Mouse (Mus musculus) limb, embryonic 15.5 days (tissue): ENCODE measurements around the gene Notch4. TPM values are rescaled to one million over a fixed set of nuclear protein-coding genes. Genes with fewer than 3 reads are reported as not detected.

Experiments
- ATAC-seq: fragments of 200-750 bp; cut with Nextera tagmentation; 2 replicates; pipeline ENCODE4 v1.8.0; 2017; ENCODE audit warnings: low read depth, moderate TSS enrichment; ENCODE audit not compliant: insufficient number of reproducible peaks, low FRiP score, low TSS enrichment
- H3K27ac ChIP-seq: fragments of 300-500 bp; sonication (generic); 2 replicates; pipeline ENCODE4 v1.5.1; 2015; ENCODE audit warnings: moderate library complexity, mild to moderate bottlenecking, inconsistent platforms
- H3K27me3 ChIP-seq: fragments of 300-500 bp; sonication (generic); 2 replicates; pipeline ENCODE4 v1.6.1; 2015; ENCODE audit warnings: inconsistent platforms
- H3K36me3 ChIP-seq: fragments of 300-500 bp; sonication (generic); 2 replicates; pipeline ENCODE4 v1.6.1; 2015; ENCODE audit warnings: inconsistent platforms
- H3K4me1 ChIP-seq: fragments of 300-500 bp; sonication (generic); 2 replicates; pipeline ENCODE4 v1.6.1; 2015; ENCODE audit warnings: inconsistent platforms
- H3K4me2 ChIP-seq: fragments of 300-500 bp; sonication (generic); 2 replicates; pipeline ENCODE4 v1.6.1; 2015; ENCODE audit warnings: mild to moderate bottlenecking, inconsistent platforms
- H3K4me3 ChIP-seq: fragments of 300-500 bp; sonication (generic); 2 replicates; pipeline ENCODE4 v1.5.1; 2015; ENCODE audit warnings: mild to moderate bottlenecking, inconsistent platforms
- H3K9ac ChIP-seq: fragments of 300-500 bp; sonication (generic); 2 replicates; pipeline ENCODE4 v1.6.1; 2015; ENCODE audit warnings: inconsistent platforms
- H3K9me3 ChIP-seq: fragments of 300-500 bp; sonication (generic); 2 replicates; pipeline ENCODE4 v1.6.1; 2016; ENCODE audit warnings: inconsistent platforms
- WGBS: fragments of 180-500 bp; shearing (Covaris S2); methylation state at CpG from one replicate; pipeline ENCODE4 v1.1.7; 2015; 5-methylcytosine and 5-hydroxymethylcytosine counted together
- polyA plus RNA-seq: library from polyadenylated mRNA; unstranded; fragments of >200 nt; fragmentation: Nextera tagmentation; extraction: Ambion mirVana; gene quantifications from 2 replicates; pipeline ENCODE4 v1.2.1, GENCODE M21; 2015

Gene Notch4
- polyA plus RNA-seq, 1 experiment from 2014 or later: 3.4 TPM

- WGBS: 68% methylated on average over 3 of the region's 3 CpGs
- no peaks in the 10 kb centered on the region for H3K9me3 ChIP-seq
- no peaks in the 10 kb centered on the region for H3K27me3 ChIP-seq
- peak overlapping the region; percentile 35; the same call in 1 of the 2 replicates for H3K27ac ChIP-seq
- no peaks in the 10 kb centered on the region for H3K36me3 ChIP-seq
- no peak overlapping the region for H3K9ac ChIP-seq
- H3K4me2 ChIP-seq: no peak overlapping the region
- H3K4me1 ChIP-seq: peaks cover 55% of the 10 kb centered on the region
- ATAC-seq: no peak
- H3K4me3 ChIP-seq: no peak overlapping the region
Measured at GRCm38 (mm10) chr17:34588767-34589166, 24.7 kb downstream of the Notch4 start.

- Histone ChIP-seq H3K4me3 (no peak overlapping the region), H3K9me3 (no peaks in the 10 kb centered on the region), H3K4me2 (peak overlapping the region; percentile 17; the same call in 1 of the 2 replicates), H3K36me3 (no peaks in the 10 kb centered on the region), H3K4me1 (peaks cover 59% of the 10 kb centered on the region), H3K9ac (no peak overlapping the region), H3K27ac (no peak overlapping the region), H3K27me3 (no peaks in the 10 kb centered on the region)
- WGBS: 34% methylated on average over 7 of the region's 7 CpGs
- ATAC-seq: no peak
Measured at GRCm38 (mm10) chr17:34589206-34589605, 25.1 kb downstream of the Notch4 start.

- WGBS: 23% methylated on average over 7 of the region's 7 CpGs
Measured at GRCm38 (mm10) chr17:34589681-34590101, 25.6 kb downstream of the Notch4 start, which contains the start of gene Gpsm3. Gene Gpsm3 (plus strand): TSS chr17:34589806.

GRCm38 (mm10) chr17:34590154-34590987 lies 26.3 kb downstream of the Notch4 start:
- Histone ChIP-seq H3K4me1 (peaks cover 71% of the 10 kb centered on the region), H3K9ac (no peak overlapping the region), H3K27me3 (no peaks in the 10 kb centered on the region), H3K4me2 (peak overlapping the region; percentile 24), H3K27ac (peak overlapping the region; percentile 98), H3K36me3 (peaks cover 11% of the 10 kb centered on the region), H3K9me3 (no peaks in the 10 kb centered on the region), H3K4me3 (0 out of 2 replicates have a peak overlapping the region, but pooled peaks have one; percentile 80)
- ATAC-seq: no peak
- 67% methylated on average over 15 of the region's 15 CpGs for WGBS

More at GRCm38 (mm10) chr17:34589681-34590101, 25.6 kb downstream of the Notch4 start, which contains the start of gene Gpsm3:
- Histone ChIP-seq H3K4me3 (0 out of 2 replicates have a peak within 1 kb of the TSS, but pooled peaks have one; percentile 5), H3K27me3 (no peaks in the 10 kb centered on the region), H3K4me2 (peak within 1 kb of the TSS; percentile 24), H3K27ac (peak within 1 kb of the TSS; percentile 98), H3K9me3 (no peaks in the 10 kb centered on the region), H3K4me1 (peaks cover 64% of the 10 kb centered on the region), H3K9ac (no peak within 1 kb of the TSS), H3K36me3 (peaks cover 4% of the 10 kb centered on the region)
- no peak for ATAC-seq

GRCm38 (mm10) chr17:34591029-34591993 lies 27.2 kb downstream of the Notch4 start, which contains the start of gene Pbx2:
Gene Pbx2 (plus strand): TSS chr17:34591266.
- Histone ChIP-seq H3K4me3 (peak within 1 kb of the TSS; percentile 80), H3K36me3 (peaks cover 20% of the 10 kb centered on the region), H3K9ac (peak within 1 kb of the TSS; percentile 84), H3K27me3 (no peaks in the 10 kb centered on the region), H3K4me1 (peaks cover 68% of the 10 kb centered on the region), H3K27ac (peak within 1 kb of the TSS; percentile 98), H3K9me3 (no peaks in the 10 kb centered on the region), H3K4me2 (peak within 1 kb of the TSS; percentile 85)
- WGBS: 8% methylated on average over 21 of the region's 21 CpGs
- no peak for ATAC-seq

- H3K9me3 ChIP-seq: no peaks in the 10 kb centered on the region
- peak overlapping the region; percentile 85 for H3K4me2 ChIP-seq
- WGBS: under 1% methylated on average over 31 of the region's 35 CpGs
- peaks cover 21% of the 10 kb centered on the region for H3K36me3 ChIP-seq
- peak overlapping the region; percentile 98 for H3K27ac ChIP-seq
- peak overlapping the region; percentile 84 for H3K9ac ChIP-seq
- peak; percentile 42; the same call in 1 of the 2 replicates for ATAC-seq
- peak overlapping the region; percentile 80 for H3K4me3 ChIP-seq
- no peaks in the 10 kb centered on the region for H3K27me3 ChIP-seq
- peaks cover 63% of the 10 kb centered on the region for H3K4me1 ChIP-seq
Measured at GRCm38 (mm10) chr17:34591994-34592375, 27.9 kb downstream of the Notch4 start.

- Histone ChIP-seq H3K9me3 (no peaks in the 10 kb centered on the region), H3K27ac (peak overlapping the region; percentile 98), H3K36me3 (peaks cover 21% of the 10 kb centered on the region), H3K9ac (peak overlapping the region; percentile 84), H3K4me3 (peak overlapping the region; percentile 80), H3K27me3 (no peaks in the 10 kb centered on the region), H3K4me2 (peak overlapping the region; percentile 85), H3K4me1 (peaks cover 66% of the 10 kb centered on the region)
- WGBS: 1% methylated on average over 23 of the region's 32 CpGs
- peak; percentile 4; the same call in 1 of the 2 replicates for ATAC-seq
Measured at GRCm38 (mm10) chr17:34592581-34593549, 28.8 kb downstream of the Notch4 start.

- Histone ChIP-seq H3K9ac (peak overlapping the region; percentile 84; the same call in 1 of the 2 replicates), H3K4me2 (peak overlapping the region; percentile 85), H3K9me3 (no peaks in the 10 kb centered on the region), H3K4me1 (peaks cover 60% of the 10 kb centered on the region), H3K36me3 (peaks cover 21% of the 10 kb centered on the region), H3K4me3 (peak overlapping the region; percentile 80), H3K27me3 (no peaks in the 10 kb centered on the region), H3K27ac (peak overlapping the region; percentile 98)
- WGBS: 45% methylated on average over 34 of the region's 34 CpGs
- ATAC-seq: no peak
Measured at GRCm38 (mm10) chr17:34593752-34594525, 29.9 kb downstream of the Notch4 start.

- WGBS: 71% methylated on average over 8 of the region's 8 CpGs
- ATAC-seq: no peak
- H3K4me1 ChIP-seq: peaks cover 44% of the 10 kb centered on the region
- H3K4me3 ChIP-seq: no peak overlapping the region
- H3K27me3 ChIP-seq: no peaks in the 10 kb centered on the region
- no peaks in the 10 kb centered on the region for H3K9me3 ChIP-seq
- peaks cover 33% of the 10 kb centered on the region for H3K36me3 ChIP-seq
- H3K4me2 ChIP-seq: no peak overlapping the region
- no peak overlapping the region for H3K27ac ChIP-seq
- H3K9ac ChIP-seq: no peak overlapping the region
Measured at GRCm38 (mm10) chr17:34596098-34596497, 32.0 kb downstream of the Notch4 start.

GRCm38 (mm10) chr17:34597566-34598095 lies 33.6 kb downstream of the Notch4 start, which contains the start of gene Ager:
Gene Ager (plus strand): TSS chr17:34597862.
- no peak within 1 kb of the TSS for H3K4me3 ChIP-seq
- WGBS: 18% methylated on average over 6 of the region's 6 CpGs
- no peak within 1 kb of the TSS for H3K9ac ChIP-seq
- ATAC-seq: no peak
- H3K27me3 ChIP-seq: no peaks in the 10 kb centered on the region
- no peaks in the 10 kb centered on the region for H3K9me3 ChIP-seq
- no peak within 1 kb of the TSS for H3K4me2 ChIP-seq
- H3K27ac ChIP-seq: no peak within 1 kb of the TSS
- peaks cover 46% of the 10 kb centered on the region for H3K4me1 ChIP-seq
- H3K36me3 ChIP-seq: peaks cover 41% of the 10 kb centered on the region
